Mouse (Mus musculus) CD4-positive, CD25-positive, alpha-beta regulatory T cell, adult 2 months (primary cell): Measurements from ENCODE around the gene Idi1.
"Not testable (repeated sequence)": the region's sequence is repeated elsewhere in the genome, so short reads cannot be mapped to it uniquely, and the experiment has no call there.

Experiments used
- DNase-seq: peaks from one replicate; pipeline ENCODE4 v3.0.0-alpha.2; 2012; ENCODE audit warnings: low read depth, low spot score

Idi1 gene

DNA sequence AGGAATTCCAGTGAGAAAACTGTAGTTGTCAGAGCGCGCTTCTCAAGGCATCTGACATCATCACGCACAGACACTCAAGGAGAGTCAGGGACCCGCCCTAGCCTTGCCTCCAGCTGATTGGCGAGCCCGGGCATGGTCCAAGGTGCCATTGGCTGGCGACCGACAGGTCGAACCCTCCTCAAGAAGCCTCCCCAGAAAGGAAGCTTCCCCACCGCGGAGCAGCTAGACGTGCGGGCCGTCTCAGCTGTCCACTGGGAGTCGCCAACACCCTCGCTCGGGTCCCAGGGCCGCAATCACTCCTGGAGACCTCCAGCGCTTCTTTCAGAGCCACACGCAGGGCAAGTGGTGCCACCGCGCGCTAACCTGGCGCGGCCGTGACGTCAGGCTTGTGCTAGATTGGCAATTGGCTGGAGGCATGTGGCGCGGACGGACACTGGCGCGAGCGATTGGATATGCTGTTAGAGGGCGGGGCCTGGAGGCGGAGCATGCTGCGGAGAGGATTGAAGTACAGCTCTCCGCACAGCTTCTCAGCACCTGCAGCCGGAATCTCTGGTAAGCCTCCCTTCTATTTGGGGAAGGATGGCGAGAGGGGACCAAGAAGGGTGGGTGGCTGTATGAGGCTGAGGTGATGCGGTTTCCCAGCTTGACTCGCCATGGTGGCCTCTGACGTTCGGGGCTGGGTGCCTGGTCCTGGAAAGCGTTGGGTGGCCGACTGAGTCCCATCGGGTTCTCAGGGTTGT lies at the start of gene Idi1:
Gene Idi1, plus strand, starts transcription at position 57 of the 740 bp plus-strand sequence.
- peak; percentile 98 for DNase-seq

GRCm38 (mm10) chr13:8838394-8838793 lies 46.9 kb upstream of the Idi1 start:
- DNase-seq, result no peak

- DNase-seq, result no peak
Observed at GRCm38 (mm10) chr13:8839111-8839510, 46.2 kb upstream of the Idi1 start.

- DNase-seq, result no peak
Observed at GRCm38 (mm10) chr13:8839937-8840336, 45.4 kb upstream of the Idi1 start.

- DNase-seq, result no peak
Observed at GRCm38 (mm10) chr13:8840941-8841340, 44.4 kb upstream of the Idi1 start.

GRCm38 (mm10) chr13:8841846-8842245 lies 43.5 kb upstream of the Idi1 start:
- not testable (repeated sequence) for DNase-seq

DNA sequence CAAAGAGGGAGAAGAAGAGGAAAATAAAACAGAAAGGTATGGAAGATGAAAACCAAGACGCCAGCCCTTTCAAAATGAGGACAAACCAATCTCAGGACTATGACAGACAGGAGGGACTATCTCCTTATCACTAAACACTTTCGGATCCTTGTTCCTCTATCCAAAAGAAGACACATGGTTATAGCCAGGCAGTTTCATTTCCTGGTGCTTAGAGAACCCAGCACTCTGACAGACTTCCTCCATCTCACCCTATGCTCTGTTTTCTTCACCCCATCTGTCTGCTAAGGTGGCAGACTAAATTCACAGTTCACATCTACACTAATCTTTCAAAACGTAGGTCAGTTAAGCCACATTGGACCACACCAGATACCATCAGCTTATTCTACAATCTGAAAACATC lies 43.0 kb upstream of the Idi1 start:
- no peak for DNase-seq

DNA sequence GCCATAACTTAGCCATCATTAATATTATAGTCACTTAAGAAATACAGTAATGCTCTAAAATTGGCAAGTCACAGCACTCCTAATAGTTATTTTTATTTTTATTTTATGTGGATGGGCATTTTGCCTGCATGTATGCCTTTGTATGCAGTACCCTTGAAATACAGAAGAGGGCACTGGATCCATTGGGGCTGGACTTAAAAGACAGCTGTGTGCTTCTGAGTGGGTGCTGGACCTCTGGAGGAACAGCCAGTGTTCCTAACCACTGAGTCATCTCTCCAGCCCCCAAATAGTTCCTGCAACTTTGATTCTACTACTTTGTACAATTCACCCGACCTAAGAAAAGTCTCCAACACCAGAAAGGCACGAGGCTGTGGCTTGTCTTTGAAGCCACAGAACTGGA lies 37.6 kb upstream of the Idi1 start:
- DNase-seq, result peak; percentile 60

- no peak for DNase-seq
Observed at GRCm38 (mm10) chr13:8849311-8849710, 36.0 kb upstream of the Idi1 start.

DNA sequence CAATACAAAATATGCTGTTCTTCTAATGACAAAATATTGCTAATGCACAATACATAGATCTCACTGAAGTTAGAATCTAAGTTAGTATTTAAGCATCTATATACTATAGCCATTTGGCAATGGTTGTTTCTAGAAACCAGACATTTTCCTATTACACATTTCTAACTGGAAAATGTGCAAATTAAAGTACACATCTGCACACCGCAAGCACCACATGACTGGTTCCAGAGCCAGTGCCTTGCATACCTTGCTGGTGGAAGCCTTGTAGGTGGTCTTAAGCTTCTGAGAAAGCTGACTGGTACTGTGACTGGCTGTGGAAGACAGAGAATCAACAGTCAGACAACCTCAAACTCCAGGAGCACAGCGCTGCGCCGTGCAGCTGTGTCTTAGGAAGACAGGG lies 31.9 kb upstream of the Idi1 start:
- DNase-seq, result no peak

DNA sequence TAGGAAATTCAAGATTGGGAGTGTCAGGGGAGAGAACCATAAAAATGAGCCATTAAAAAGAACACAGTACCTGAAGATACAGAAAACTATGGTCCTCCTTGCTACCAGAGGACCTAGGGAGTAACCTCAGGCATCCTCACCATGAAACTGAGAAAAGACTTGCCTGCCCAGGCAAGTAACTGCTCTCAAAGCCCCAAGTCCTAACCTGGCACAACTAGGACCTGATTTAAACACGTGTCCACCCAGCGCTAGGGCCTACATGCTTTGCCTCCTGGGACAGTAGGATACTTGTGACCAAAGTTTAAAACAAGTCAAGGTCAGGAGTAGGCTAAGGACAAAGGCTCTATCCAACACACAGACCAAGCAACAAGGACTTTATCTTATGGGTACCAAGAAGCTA lies 30.5 kb upstream of the Idi1 start:
- DNase-seq, result no peak

DNA sequence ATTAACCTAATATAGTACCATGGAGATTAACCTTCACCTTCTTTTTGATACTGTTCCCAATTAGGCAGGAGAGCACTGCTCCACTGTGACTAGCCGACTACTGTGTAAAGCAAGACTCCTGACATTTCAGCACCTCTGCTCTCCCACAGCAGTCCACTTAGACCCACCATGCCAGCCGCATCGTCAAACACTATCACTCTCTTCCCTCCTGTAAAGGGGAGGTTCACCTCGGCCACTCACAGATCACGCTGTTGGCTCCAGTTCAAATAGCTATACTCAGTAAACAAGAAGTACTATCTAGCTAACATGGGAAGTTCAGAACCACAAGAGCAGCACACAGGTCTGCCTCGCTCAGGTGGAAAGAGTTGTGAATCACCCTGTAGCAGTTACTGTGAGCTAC lies 26.8 kb upstream of the Idi1 start:
- DNase-seq, result no peak

DNA sequence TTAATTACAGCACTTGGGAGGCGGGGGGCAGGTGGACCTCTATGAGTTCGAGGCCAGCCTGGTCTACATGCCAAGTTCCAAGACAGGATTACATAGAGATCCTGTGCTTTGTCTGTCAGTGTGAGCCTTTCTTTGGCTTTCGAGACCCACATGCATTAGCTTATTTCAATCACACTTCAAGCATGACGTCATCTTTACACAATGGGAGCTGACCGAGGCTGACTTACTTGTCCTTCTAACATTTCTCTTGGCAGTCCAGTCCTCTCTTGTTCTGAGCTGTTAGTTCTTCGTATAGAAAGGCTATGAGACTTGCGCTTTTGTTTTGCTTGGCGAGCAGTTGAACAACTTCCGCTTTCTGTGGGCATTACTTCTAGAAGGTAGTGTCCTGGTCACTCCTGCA lies 24.4 kb upstream of the Idi1 start:
- DNase-seq, result no peak

DNA sequence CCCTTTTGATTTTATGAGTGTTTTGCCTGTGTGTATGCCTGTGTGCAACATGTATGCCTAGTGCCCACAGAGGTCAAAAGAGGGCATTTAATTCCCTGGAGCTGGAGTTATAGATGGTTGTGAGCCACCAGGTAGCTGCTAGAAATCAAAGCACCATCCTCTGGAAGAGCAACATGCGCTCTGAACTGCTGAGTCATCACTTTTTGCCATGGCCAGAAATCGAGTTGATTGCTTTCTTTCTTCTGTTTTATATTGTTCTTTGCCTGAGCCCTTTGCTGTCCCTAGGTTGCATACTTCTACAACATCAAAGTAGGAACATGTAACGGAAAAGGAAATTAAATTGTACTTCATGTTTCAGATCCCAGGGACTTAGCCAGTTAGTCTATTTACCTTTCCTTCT lies 20.3 kb upstream of the Idi1 start:
- DNase-seq, result no peak

GRCm38 (mm10) chr13:8866612-8867011 lies 18.7 kb upstream of the Idi1 start:
- no peak for DNase-seq

GRCm38 (mm10) chr13:8869578-8870157 lies 15.6 kb upstream of the Idi1 start:
- DNase-seq, result peak; percentile 17

GRCm38 (mm10) chr13:8870160-8870509 lies 15.2 kb upstream of the Idi1 start:
- peak; percentile 67 for DNase-seq

DNA sequence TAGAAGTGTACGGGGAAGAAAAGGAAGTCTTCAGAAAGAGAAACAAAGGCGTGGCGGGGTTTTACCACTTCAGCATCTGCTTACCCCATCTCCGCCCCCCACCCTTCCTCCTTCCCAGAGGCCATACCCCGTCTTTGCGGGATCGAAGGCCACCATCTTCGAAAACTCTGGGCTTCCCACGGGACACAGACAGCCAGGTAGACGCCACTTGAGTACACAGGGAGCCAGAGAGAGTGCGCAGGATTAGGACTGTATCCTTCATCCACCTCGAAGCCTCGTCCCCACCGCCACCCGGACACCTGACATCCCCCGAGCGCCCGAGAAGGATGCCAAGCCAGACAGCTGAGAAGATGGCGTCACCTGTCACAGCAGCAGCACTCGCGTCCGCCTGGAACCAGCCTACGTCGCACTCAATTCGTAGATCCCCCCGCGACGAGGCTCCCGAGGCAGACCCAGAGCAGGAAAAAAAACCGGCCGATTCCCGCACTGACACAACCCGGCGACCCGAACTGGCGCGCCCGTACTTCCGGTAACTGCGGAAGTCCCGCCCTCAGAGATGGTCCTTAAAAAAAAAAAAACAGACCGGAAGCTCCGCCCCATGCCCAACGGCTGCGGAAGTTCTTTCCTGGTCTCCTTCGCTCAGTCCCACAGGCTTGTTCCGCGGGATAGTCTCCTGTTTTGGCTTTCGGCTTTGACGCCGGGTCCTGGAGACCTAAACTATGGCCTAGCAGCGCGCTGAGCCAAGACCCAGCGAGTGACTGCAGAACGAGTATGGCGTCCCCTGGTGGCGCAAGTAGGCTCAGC lies 14.6 kb upstream of the Idi1 start:
- DNase-seq, result peak; percentile 91

GRCm38 (mm10) chr13:8871314-8871962 lies 13.9 kb upstream of the Idi1 start, which contains the start of gene Wdr37:
Gene Wdr37 (minus strand): TSS chr13:8871909.
- DNase-seq, result no peak

GRCm38 (mm10) chr13:8873776-8874175 lies 11.5 kb upstream of the Idi1 start:
- DNase-seq, result no peak

DNA sequence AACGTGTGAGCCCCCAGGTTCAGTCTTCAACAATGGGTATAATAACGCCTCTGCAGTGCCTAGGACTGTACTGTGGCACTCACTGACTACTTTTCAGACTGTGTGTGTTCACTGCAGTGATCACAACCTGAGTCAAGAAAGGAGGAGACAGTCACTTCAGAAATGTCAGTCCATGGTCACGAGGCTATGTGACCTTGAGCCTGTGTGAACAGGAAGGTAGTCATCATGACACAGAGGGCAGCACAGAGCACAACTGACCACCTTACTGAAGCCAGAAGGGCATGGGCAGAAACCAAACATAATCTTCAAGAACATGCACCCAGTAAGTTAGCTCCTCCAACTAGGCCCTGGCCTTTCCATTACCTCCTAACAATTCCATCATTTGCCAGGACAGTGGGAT lies 3.7 kb upstream of the Idi1 start:
- DNase-seq, result no peak

DNA sequence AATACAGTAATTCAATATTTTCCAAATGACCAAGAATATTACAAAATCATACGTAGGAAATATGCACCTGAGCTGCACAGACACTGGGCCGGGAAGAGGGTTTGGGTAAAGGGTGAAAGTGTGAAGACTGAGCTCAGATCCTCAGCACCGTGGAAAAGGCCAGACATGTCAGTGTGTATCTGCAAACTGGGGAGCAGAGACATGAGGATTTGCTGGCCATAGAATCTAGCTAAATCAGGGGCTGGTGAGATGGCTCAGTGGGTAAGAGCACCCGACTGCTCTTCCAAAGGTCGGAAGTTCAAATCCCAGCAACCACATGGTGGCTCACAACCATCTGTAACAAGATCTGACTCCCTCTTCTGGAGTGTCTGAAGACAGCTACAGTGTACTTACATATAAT lies 1.4 kb upstream of the Idi1 start:
- DNase-seq, result not testable (repeated sequence)
